Mouse (Mus musculus): ENCODE results near the gene Pwp1. TPM values are rescaled to one million over a fixed set of nuclear protein-coding genes. Genes with fewer than 3 reads are reported as not detected.

The Pwp1 gene
- total and polyA plus RNA-seq, 3 experiments, result 75.8 to 94.4 (median 81.5) TPM

DNA sequence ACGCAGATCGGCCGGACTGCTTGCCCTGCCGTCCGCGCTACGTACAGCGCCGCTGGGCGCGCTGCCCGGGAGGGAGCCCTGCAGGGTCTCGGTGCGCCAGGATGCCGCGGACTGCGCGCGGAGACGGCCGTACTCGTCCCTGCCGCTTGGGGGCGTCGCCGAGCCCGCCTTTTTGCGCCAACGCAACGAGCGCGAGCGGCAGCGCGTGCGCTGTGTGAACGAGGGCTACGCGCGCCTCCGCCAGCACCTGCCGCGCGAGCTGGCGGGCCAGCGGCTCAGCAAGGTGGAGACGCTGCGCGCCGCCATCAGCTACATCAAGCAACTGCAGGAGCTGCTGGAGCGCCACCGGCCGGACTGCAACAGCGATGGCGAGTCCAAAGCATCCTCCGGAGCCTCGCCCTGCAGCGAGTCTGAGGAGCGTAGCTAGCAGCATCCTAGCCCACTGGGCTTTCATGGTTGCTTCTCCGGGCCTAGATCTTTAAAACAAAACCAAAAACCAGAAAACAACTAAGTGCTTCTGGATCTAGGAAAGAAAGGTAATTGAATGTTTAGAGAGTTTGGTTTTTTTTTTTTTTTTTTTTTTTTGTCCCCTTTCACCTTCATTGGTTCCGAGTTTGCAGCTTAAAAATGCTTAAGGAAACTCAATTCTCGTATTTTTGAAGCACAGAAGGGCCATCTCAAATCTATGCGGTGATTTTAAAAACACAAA, 99.4 kb downstream of the Pwp1 start:
- H3K27ac ChIP-seq (ENCODE audit: control insufficient read depth, low read depth, low read length), result no peak overlapping the region
- H3K4me1 ChIP-seq (ENCODE audit: control insufficient read depth in 1 of 2, insufficient read depth in 2 of 2, low read length in 2 of 2), result no peaks in the 10 kb centered on the region
- no peak overlapping the region for H3K4me3 ChIP-seq (ENCODE audit: control insufficient read depth in 1 of 2, insufficient read depth in 1 of 2, low read depth in 2 of 2, low read length in 2 of 2)
- H3K9ac ChIP-seq (ENCODE audit: control insufficient read depth, low read depth, low read length, poor library complexity, severe bottlenecking), result no peak overlapping the region
- no peaks in the 10 kb centered on the region for H3K9me3 ChIP-seq (replicated peaks; ENCODE audit: insufficient read depth, low read length)
- no peaks in the 10 kb centered on the region for H3K79me2 ChIP-seq (ENCODE audit: control insufficient read depth, insufficient read depth, low read length, poor library complexity)
- no peak for TF ChIP-seq USF2 (IDR thresholded peaks at IDR 0.05; ENCODE audit: borderline replicate concordance in 1 of 2, insufficient read depth in 1 of 2, low read depth in 1 of 2, low read length in 2 of 2)
- TF ChIP-seq BHLHE40 (IDR thresholded peaks at IDR 0.05; ENCODE audit: borderline replicate concordance, low read depth, low read length), result no peak
- TF ChIP-seq SIN3A (IDR thresholded peaks at IDR 0.05; ENCODE audit: low read length), result no peak
- TF ChIP-seq MAZ (IDR thresholded peaks at IDR 0.05; ENCODE audit: low read depth, low read length), result no peak
- TF ChIP-seq MAX (IDR thresholded peaks at IDR 0.05; ENCODE audit: low read length), result no peak
- TF ChIP-seq JUND (IDR thresholded peaks at IDR 0.05; ENCODE audit: low read depth, low read length), result no peak
- TF ChIP-seq CTCF (IDR thresholded peaks at IDR 0.05 in 2 of 3, conservative IDR thresholded peaks at IDR 0.05 in 1 of 3; ENCODE audit: control insufficient read depth in 1 of 3, insufficient read depth in 1 of 3, low read depth in 2 of 3, low read length in 3 of 3, poor library complexity in 1 of 3, severe bottlenecking in 1 of 3), result no peak
- no peak for TF ChIP-seq GABPA (IDR thresholded peaks at IDR 0.05; ENCODE audit: low read depth, low read length)
- TF ChIP-seq POLR2AphosphoS2 (IDR thresholded peaks at IDR 0.05; ENCODE audit: low read length), result no peak
- no peak for TF ChIP-seq RCOR1 (IDR thresholded peaks at IDR 0.05; ENCODE audit: low read depth, low read length)
- no peak for TF ChIP-seq ZC3H11A (IDR thresholded peaks at IDR 0.05; ENCODE audit: low read depth, low read length)
- no peak for TF ChIP-seq ETS1 (IDR thresholded peaks at IDR 0.05; ENCODE audit: low read depth, low read length)
- TF ChIP-seq UBTF (IDR thresholded peaks at IDR 0.05; ENCODE audit: borderline replicate concordance, insufficient read depth, low read depth, low read length), result no peak
- TF ChIP-seq MYB (IDR thresholded peaks at IDR 0.05; ENCODE audit: low read depth, low read length), result no peak
- no peak for TF ChIP-seq TBP (IDR thresholded peaks at IDR 0.05; ENCODE audit: low read depth, low read length)
- no peak for DNase-seq (ENCODE audit: low read depth, low spot score)
- H3K36me3 ChIP-seq (ENCODE audit: control insufficient read depth in 1 of 2, insufficient read depth in 2 of 2, low read length in 2 of 2), result no peaks in the 10 kb centered on the region
- H3K27me3 ChIP-seq (ENCODE audit: control insufficient read depth in 1 of 2, insufficient read depth in 2 of 2, low read length in 2 of 2), result peaks cover 0 to 1% of the 10 kb centered on the region in 2 experiments; a peak in 2 of 4 replicates

DNA sequence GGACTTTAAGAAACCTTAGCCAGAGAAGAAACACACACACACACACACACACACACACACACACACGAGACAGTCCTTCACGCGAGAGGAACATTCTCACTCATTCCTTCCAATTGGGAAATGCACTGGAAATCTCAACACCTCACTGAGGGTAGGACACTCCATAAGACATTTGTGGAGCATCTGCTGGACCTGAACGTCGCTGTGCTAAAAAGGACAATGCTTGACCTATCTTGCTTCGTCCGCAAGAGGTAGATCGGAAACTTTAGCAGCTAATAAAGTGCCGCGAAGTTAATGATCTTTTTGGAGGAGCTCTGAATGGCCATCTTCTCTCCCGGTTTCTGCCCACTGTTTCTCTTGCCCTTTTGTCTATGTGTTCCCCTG, 99.9 kb downstream of the Pwp1 start:
- no peak for DNase-seq (ENCODE audit: low read depth, low spot score)
- no peak overlapping the region for H3K27ac ChIP-seq (ENCODE audit: control insufficient read depth, low read depth, low read length)
- H3K79me2 ChIP-seq (ENCODE audit: control insufficient read depth, insufficient read depth, low read length, poor library complexity), result no peaks in the 10 kb centered on the region
- no peaks in the 10 kb centered on the region for H3K4me1 ChIP-seq (ENCODE audit: control insufficient read depth in 1 of 2, insufficient read depth in 2 of 2, low read length in 2 of 2)
- TF ChIP-seq POLR2AphosphoS5 (IDR thresholded peaks at IDR 0.05; ENCODE audit: borderline replicate concordance, low read depth, low read length) (no peak), MAFK (IDR thresholded peaks at IDR 0.05; ENCODE audit: borderline replicate concordance, low read depth, low read length) (no peak), POLR2AphosphoS2 (IDR thresholded peaks at IDR 0.05; ENCODE audit: low read length) (no peak), CHD1 (IDR thresholded peaks at IDR 0.05; ENCODE audit: low read depth, low read length) (no peak), ZC3H11A (IDR thresholded peaks at IDR 0.05; ENCODE audit: low read depth, low read length) (no peak), ELF1 (IDR thresholded peaks at IDR 0.05; ENCODE audit: low read depth, low read length) (no peak), MAZ (IDR thresholded peaks at IDR 0.05; ENCODE audit: low read depth, low read length) (no peak)
- no peak overlapping the region for H3K4me3 ChIP-seq (ENCODE audit: control insufficient read depth in 1 of 2, insufficient read depth in 1 of 2, low read depth in 2 of 2, low read length in 2 of 2)
- H3K36me3 ChIP-seq (ENCODE audit: control insufficient read depth in 1 of 2, insufficient read depth in 2 of 2, low read length in 2 of 2), result no peaks in the 10 kb centered on the region
- peaks cover 0 to 1% of the 10 kb centered on the region in 2 experiments; a peak in 2 of 4 replicates for H3K27me3 ChIP-seq (ENCODE audit: control insufficient read depth in 1 of 2, insufficient read depth in 2 of 2, low read length in 2 of 2)
- no peak overlapping the region for H3K9ac ChIP-seq (ENCODE audit: control insufficient read depth, low read depth, low read length, poor library complexity, severe bottlenecking)
- no peaks in the 10 kb centered on the region for H3K9me3 ChIP-seq (replicated peaks; ENCODE audit: insufficient read depth, low read length)

Data from MEL (cell line).